Mouse (Mus musculus) CD4-positive helper T cell, adult 2 months (primary cell): Measurements from ENCODE around the gene Gdf11.

ENCODE experiments used
- DNase-seq: peaks from one replicate; pipeline ENCODE4 v3.0.0-alpha.2; 2012; ENCODE audit warnings: low read depth, missing footprints, low spot score

Gdf11 gene

GRCm38 (mm10) chr10:128919966-128920365, 28.4 kb upstream of the Gdf11 start:
- DNase-seq: no peak

GRCm38 (mm10) chr10:128919203-128919631, 27.7 kb upstream of the Gdf11 start:
- DNase-seq: no peak

- DNase-seq: no peak
These were observed 26.7 kb upstream of the Gdf11 start for GRCm38 (mm10) chr10:128918246-128918645.

- DNase-seq: no peak
These were observed 25.9 kb upstream of the Gdf11 start for GRCm38 (mm10) chr10:128917400-128917799.

GRCm38 (mm10) chr10:128916665-128917064, 25.1 kb upstream of the Gdf11 start:
- no peak for DNase-seq

GRCm38 (mm10) chr10:128915550-128915949, 24.0 kb upstream of the Gdf11 start:
- DNase-seq: no peak

GRCm38 (mm10) chr10:128913696-128914095, 22.2 kb upstream of the Gdf11 start:
- DNase-seq: no peak

- peak; percentile 81 for DNase-seq
These were observed 21.7 kb upstream of the Gdf11 start for GRCm38 (mm10) chr10:128913219-128913618.

- no peak for DNase-seq
These were observed 21.3 kb upstream of the Gdf11 start for GRCm38 (mm10) chr10:128912791-128913190.

GRCm38 (mm10) chr10:128912268-128912667, 20.8 kb upstream of the Gdf11 start:
- DNase-seq: no peak

GRCm38 (mm10) chr10:128911430-128911829, 19.9 kb upstream of the Gdf11 start:
- DNase-seq: no peak

- peak; percentile 15 for DNase-seq
These were observed 18.7 kb upstream of the Gdf11 start for GRCm38 (mm10) chr10:128910066-128910841.

- DNase-seq: no peak
These were observed 18.1 kb upstream of the Gdf11 start for GRCm38 (mm10) chr10:128909567-128910028.

GRCm38 (mm10) chr10:128908778-128909448, 17.4 kb upstream of the Gdf11 start:
- no peak for DNase-seq

- DNase-seq: no peak
These were observed 13.3 kb upstream of the Gdf11 start for GRCm38 (mm10) chr10:128904812-128905211.

- DNase-seq: peak; percentile 47
These were observed 11.0 kb upstream of the Gdf11 start for GRCm38 (mm10) chr10:128902409-128902988.

GRCm38 (mm10) chr10:128901409-128901808, 9.9 kb upstream of the Gdf11 start:
- no peak for DNase-seq

GRCm38 (mm10) chr10:128900698-128901097, 9.2 kb upstream of the Gdf11 start, which contains the start of gene Cd63:
Gene Cd63, plus strand, starts transcription at chr10:128900989.
- DNase-seq: no peak

- no peak for DNase-seq
These were observed 8.4 kb upstream of the Gdf11 start for GRCm38 (mm10) chr10:128899759-128900490.

GRCm38 (mm10) chr10:128897501-128897900, 6.0 kb upstream of the Gdf11 start:
- no peak for DNase-seq

GRCm38 (mm10) chr10:128896807-128897206, 5.3 kb upstream of the Gdf11 start:
- no peak for DNase-seq
